Mouse (Mus musculus): ENCODE measurements at regions not wholly inside any gene's neighbourhood (a gene's known extent, or its start where the extent isn't known, plus 50 kb on each side); places are given as distances from the start of the nearest gene placed in this dataset.

DNA sequence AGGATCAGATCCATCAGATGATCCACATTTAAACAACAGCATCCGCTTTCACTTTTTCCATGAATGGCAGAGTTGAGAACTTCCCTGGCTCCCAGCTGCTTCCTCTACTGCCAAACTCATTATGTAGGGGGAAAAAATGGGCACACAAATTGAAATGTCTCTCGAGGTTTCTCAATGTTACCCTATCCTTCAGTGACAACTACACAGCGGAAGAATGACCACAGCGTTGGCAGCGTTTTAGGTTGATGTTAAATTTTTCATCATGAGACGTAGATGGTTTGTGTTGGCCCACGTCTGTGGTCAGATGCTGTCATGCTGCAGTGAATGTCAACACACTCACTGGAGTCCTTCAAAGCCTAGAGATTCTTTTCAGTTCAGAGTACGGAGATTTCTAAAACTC is 149.0 kb upstream of the Paip1 start:
- no peak overlapping the region for H3K4me3 ChIP-seq (replicated peaks; ENCODE audit: insufficient read depth, low read depth, low read length)
- no peaks in the 10 kb centered on the region for H3K27me3 ChIP-seq (ENCODE audit: control insufficient read depth, insufficient read depth, low read length)
- H3K4me1 ChIP-seq (ENCODE audit: control insufficient read depth, insufficient read depth, low read length) = no peaks in the 10 kb centered on the region
- 70% methylated on average over 8 of the region's 8 CpGs for WGBS
- no peak for TF ChIP-seq POLR2A (IDR thresholded peaks at IDR 0.05; ENCODE audit: borderline replicate concordance, insufficient read depth, low read length)
- TF ChIP-seq CTCF (IDR thresholded peaks at IDR 0.05; ENCODE audit: borderline replicate concordance, insufficient read depth, low read depth, low read length) = no peak
- DNase-seq = no peak
- H3K27ac ChIP-seq (ENCODE audit: insufficient read depth, low read length) = no peak overlapping the region

DNA sequence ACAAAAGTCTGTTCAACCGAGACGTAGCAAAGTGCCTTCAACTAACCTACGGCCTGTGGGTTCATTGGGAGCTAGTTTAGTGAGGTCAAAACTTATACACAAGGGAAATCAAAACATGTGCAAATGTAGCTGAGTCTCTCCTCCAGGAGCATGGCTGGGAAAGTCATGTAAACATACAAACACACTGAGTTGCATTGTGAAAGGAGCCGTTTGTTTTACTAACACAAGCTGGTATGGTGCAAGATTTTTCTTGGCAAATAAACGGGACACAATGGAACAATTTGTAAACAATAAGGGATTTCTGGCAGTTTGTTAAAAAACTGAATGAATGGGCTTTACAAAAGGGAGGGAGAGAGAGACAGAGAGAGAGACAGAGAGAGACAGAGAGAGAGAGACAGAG is 147.8 kb upstream of the Paip1 start:
- DNase-seq = no peak
- no peak for TF ChIP-seq POLR2A (IDR thresholded peaks at IDR 0.05; ENCODE audit: borderline replicate concordance, insufficient read depth, low read length)
- no peak for TF ChIP-seq CTCF (IDR thresholded peaks at IDR 0.05; ENCODE audit: borderline replicate concordance, insufficient read depth, low read depth, low read length)
- 57% methylated on average over 5 of the region's 5 CpGs for WGBS
- Histone ChIP-seq H3K4me1 (ENCODE audit: control insufficient read depth, insufficient read depth, low read length) (no peaks in the 10 kb centered on the region), H3K27me3 (ENCODE audit: control insufficient read depth, insufficient read depth, low read length) (no peaks in the 10 kb centered on the region), H3K27ac (ENCODE audit: insufficient read depth, low read length) (no peak overlapping the region), H3K4me3 (replicated peaks; ENCODE audit: insufficient read depth, low read depth, low read length) (no peak overlapping the region)

DNA sequence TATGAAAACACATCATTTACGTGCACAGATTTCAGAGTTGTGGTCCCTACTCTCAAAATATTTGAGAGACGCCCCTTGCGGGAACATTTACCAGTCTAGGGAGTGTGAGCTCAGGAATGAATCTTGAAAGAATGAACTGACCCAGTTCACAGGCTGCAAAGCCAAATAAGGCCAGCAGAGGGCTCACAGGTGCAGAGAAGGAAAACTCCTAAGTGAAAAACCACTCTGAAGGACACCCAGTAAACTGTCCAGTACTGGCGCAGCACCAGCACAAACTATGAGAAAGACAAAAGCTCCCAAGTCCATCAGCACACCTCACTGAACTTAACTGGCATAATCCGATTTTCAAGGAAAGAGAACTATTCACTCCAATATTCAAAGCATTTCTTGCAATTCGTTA is 145.0 kb upstream of the Paip1 start:
- Histone ChIP-seq H3K4me3 (replicated peaks; ENCODE audit: insufficient read depth, low read depth, low read length) (no peak overlapping the region), H3K4me1 (ENCODE audit: control insufficient read depth, insufficient read depth, low read length) (no peaks in the 10 kb centered on the region), H3K27me3 (ENCODE audit: control insufficient read depth, insufficient read depth, low read length) (no peaks in the 10 kb centered on the region), H3K27ac (ENCODE audit: insufficient read depth, low read length) (no peak overlapping the region)
- DNase-seq = peak; percentile 32 to 54
- WGBS = 29% methylated on average over 6 of the region's 6 CpGs
- TF ChIP-seq CTCF (IDR thresholded peaks at IDR 0.05; ENCODE audit: borderline replicate concordance, insufficient read depth, low read depth, low read length) (peak; percentile 70), POLR2A (IDR thresholded peaks at IDR 0.05; ENCODE audit: borderline replicate concordance, insufficient read depth, low read length) (no peak)

DNA sequence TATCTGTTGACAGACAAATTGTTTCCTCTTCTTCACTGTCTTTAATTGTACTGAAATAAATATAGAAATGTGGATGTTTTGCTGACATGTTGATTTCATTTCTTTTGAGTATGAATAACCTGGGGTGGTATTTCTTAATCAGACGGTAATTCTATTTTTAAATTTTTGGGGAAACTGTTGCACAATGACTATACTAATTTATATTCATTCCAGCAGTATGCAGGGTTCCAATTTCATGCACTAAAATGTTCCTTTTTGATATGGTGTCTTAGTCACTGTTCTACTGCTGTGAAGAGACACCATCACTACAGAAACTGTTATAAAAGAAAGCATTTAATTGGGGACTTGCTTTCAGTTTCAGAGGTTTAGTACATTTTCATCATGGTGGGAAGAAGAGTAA is 119.2 kb upstream of the Paip1 start:
- no peak for TF ChIP-seq CTCF (IDR thresholded peaks at IDR 0.05; ENCODE audit: borderline replicate concordance, insufficient read depth, low read depth, low read length)
- TF ChIP-seq POLR2A (IDR thresholded peaks at IDR 0.05; ENCODE audit: borderline replicate concordance, insufficient read depth, low read length) = no peak
- Histone ChIP-seq H3K4me1 (ENCODE audit: control insufficient read depth, insufficient read depth, low read length) (no peaks in the 10 kb centered on the region), H3K27me3 (ENCODE audit: control insufficient read depth, insufficient read depth, low read length) (no peaks in the 10 kb centered on the region), H3K27ac (ENCODE audit: insufficient read depth, low read length) (no peak overlapping the region), H3K4me3 (replicated peaks; ENCODE audit: insufficient read depth, low read depth, low read length) (no peak overlapping the region)
- 83% methylated on average over 1 of the region's 1 CpGs for WGBS
- DNase-seq = no peak

DNA sequence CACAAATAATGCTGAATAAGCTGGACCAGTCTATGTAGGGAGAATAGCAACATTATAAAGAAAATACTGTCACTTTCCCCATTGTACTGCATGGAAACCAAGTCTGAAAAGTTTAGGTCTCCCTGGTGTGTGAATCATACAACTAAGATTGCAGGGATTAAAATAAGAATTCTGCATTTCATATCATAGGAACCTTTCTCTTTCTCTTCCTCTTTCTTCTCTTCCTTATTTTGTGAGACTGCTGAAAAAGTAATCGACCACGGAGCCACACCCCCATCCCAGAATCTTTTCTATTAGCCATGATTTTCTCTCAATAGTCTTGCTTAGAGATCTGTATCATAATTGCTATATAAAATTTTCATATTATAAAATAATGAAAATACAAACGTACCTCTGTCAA is 118.4 kb upstream of the Paip1 start:
- H3K27me3 ChIP-seq (ENCODE audit: control insufficient read depth, insufficient read depth, low read length) = no peaks in the 10 kb centered on the region
- 87% methylated on average over 3 of the region's 3 CpGs for WGBS
- no peak overlapping the region for H3K27ac ChIP-seq (ENCODE audit: insufficient read depth, low read length)
- no peak for DNase-seq
- H3K4me3 ChIP-seq (replicated peaks; ENCODE audit: insufficient read depth, low read depth, low read length) = no peak overlapping the region
- H3K4me1 ChIP-seq (ENCODE audit: control insufficient read depth, insufficient read depth, low read length) = no peaks in the 10 kb centered on the region
- TF ChIP-seq POLR2A (IDR thresholded peaks at IDR 0.05; ENCODE audit: borderline replicate concordance, insufficient read depth, low read length) = no peak
- TF ChIP-seq CTCF (IDR thresholded peaks at IDR 0.05; ENCODE audit: borderline replicate concordance, insufficient read depth, low read depth, low read length) = no peak

DNA sequence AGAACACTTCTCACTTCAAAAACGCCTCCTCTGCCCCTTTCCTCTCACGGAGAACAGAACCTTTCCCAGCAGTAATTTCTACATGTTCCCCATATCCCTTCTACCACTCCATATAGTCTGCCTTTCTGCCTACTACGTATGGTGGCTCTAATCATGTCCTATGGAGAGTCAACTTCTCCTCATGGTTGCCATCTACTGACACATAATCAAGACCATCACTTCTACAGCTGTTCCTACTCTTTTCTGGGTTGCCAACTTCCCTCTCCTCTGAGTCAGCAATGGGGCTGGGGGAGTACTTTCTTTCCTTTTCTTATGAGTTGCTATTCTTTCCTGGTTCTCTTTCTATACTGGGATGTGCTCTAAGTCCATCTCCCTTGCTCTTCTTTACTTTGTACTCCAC is 114.0 kb upstream of the Paip1 start:
- no peak for TF ChIP-seq CTCF (IDR thresholded peaks at IDR 0.05; ENCODE audit: borderline replicate concordance, insufficient read depth, low read depth, low read length)
- WGBS = 72% methylated on average over 3 of the region's 3 CpGs
- H3K4me1 ChIP-seq (ENCODE audit: control insufficient read depth, insufficient read depth, low read length) = no peaks in the 10 kb centered on the region

DNA sequence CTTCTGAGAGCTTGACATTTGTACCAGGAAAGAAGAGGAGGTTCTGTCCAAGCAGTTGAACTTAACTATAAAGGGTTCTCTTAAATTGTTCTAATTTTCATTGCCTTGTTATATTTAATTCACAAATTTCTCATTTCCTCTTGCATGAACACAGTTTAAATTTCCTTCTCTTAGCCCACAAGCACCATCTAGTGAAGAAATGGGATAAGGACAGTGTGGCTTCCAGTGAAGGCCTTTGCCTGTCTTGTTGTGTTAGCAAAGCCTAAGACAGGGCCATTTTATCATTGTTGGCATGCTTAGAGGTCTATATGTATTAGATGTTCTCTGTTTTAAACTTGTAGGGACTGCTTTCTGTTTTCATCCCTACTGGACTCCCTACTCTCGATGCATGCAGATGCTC is 110.0 kb upstream of the Paip1 start:
- no peaks in the 10 kb centered on the region for H3K4me1 ChIP-seq (ENCODE audit: control insufficient read depth, insufficient read depth, low read length)
- 94% methylated on average over 1 of the region's 1 CpGs for WGBS
- no peak overlapping the region for H3K4me3 ChIP-seq (replicated peaks; ENCODE audit: insufficient read depth, low read depth, low read length)
- H3K27me3 ChIP-seq (ENCODE audit: control insufficient read depth, insufficient read depth, low read length) = no peaks in the 10 kb centered on the region
- H3K27ac ChIP-seq (ENCODE audit: insufficient read depth, low read length) = no peak overlapping the region
- DNase-seq = no peak
- TF ChIP-seq CTCF (IDR thresholded peaks at IDR 0.05; ENCODE audit: borderline replicate concordance, insufficient read depth, low read depth, low read length) (no peak), POLR2A (IDR thresholded peaks at IDR 0.05; ENCODE audit: borderline replicate concordance, insufficient read depth, low read length) (no peak)

More for the DNA sequence above, 114.0 kb upstream of the Paip1 start:
- Histone ChIP-seq H3K27ac (ENCODE audit: insufficient read depth, low read length) (no peak overlapping the region), H3K27me3 (ENCODE audit: control insufficient read depth, insufficient read depth, low read length) (no peaks in the 10 kb centered on the region), H3K4me3 (replicated peaks; ENCODE audit: insufficient read depth, low read depth, low read length) (no peak overlapping the region)
- no peak for DNase-seq

DNA sequence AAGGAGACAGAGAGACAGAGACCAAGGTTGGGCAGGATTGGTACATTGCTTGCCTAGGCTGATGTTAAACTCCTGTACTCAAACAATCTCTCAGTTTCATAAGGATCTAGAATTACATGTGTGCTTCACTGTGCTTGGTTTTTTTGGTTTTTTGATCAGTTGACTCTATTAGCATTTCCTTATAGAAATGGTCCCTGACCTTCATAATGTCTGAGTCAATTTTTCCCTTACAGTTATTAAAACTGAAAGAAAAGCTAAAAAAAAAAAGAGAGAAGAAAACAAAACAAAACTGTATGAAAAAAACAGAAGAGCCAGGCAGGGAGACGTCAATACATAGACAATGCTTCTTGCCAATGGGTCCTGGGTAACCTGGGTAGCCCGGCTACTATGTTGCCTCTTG is 102.9 kb upstream of the Paip1 start:
- TF ChIP-seq CTCF (IDR thresholded peaks at IDR 0.05; ENCODE audit: borderline replicate concordance, insufficient read depth, low read depth, low read length) = no peak
- no peaks in the 10 kb centered on the region for H3K27me3 ChIP-seq (ENCODE audit: control insufficient read depth, insufficient read depth, low read length)
- DNase-seq = no peak
- no peak overlapping the region for H3K27ac ChIP-seq (ENCODE audit: insufficient read depth, low read length)
- 81% methylated on average over 2 of the region's 2 CpGs for WGBS
- no peak overlapping the region for H3K4me3 ChIP-seq (replicated peaks; ENCODE audit: insufficient read depth, low read depth, low read length)
- H3K4me1 ChIP-seq (ENCODE audit: control insufficient read depth, insufficient read depth, low read length) = no peaks in the 10 kb centered on the region
